ENCODE assay signal across 8 mouse cellular contexts in genomic region chr14:11811142-11811761, GRCm38 (mm10).
A peak's percentile ranks its signal among the peaks of the same experiment; 100 is the strongest.
DNase-seq lines count a peak whose midpoint lies in the region; ATAC-seq and TF ChIP-seq lines count a peak whose summit lies in the region.

No protein-coding gene starts in this region.

- no peaks in the 10 kb centered on the region for H3K27me3 ChIP-seq in cerebellum, adult 2 months (ENCODE audit: control insufficient read depth, insufficient read depth, low read length)
- H3K27me3 ChIP-seq in kidney, postnatal 0 days (ENCODE audit: insufficient read depth, low read length), result no peaks in the 10 kb centered on the region

- 75% methylated on average over 7 of the region's 7 CpGs for WGBS in cerebellum, adult 2 months
- 51% methylated on average over 7 of the region's 7 CpGs for WGBS in kidney, postnatal 0 days

- no peak overlapping the region for H3K4me3 ChIP-seq in cerebellum, adult 2 months (replicated peaks; ENCODE audit: insufficient read depth, low read depth, low read length)
- no peak overlapping the region for H3K4me3 ChIP-seq in kidney, postnatal 0 days (replicated peaks; ENCODE audit: low read depth, low read length)

- no peak for ATAC-seq in kidney, postnatal 0 days (replicated peaks; ENCODE audit: low FRiP score, low read depth)

- peak overlapping the region; percentile 59; the same call in 1 of the 2 replicates for H3K27ac ChIP-seq in cerebellum, adult 2 months (ENCODE audit: insufficient read depth, low read length)
- peak overlapping the region; percentile 50 for H3K27ac ChIP-seq in kidney, postnatal 0 days

- no peak for DNase-seq in cerebellum, adult 2 months
- no peak for DNase-seq in cerebellum, postnatal 36 days
- peak; percentile 4 to 8 for DNase-seq in urinary bladder, adult 18-20 months (ENCODE audit: low spot score in 2 of 2)
- DNase-seq in urinary bladder, adult 2 months (ENCODE audit: low spot score), result no peak
- DNase-seq in kidney, postnatal 0 days (ENCODE audit: low spot score), result peak; percentile 67
- peak; percentile 66 for DNase-seq in skeletal muscle tissue, adult 2 months (ENCODE audit: low read depth, low spot score)
- no peak for DNase-seq in B cell, adult 2 months
- no peak for DNase-seq in layer of hippocampus, adult 8-10 months (ENCODE audit: low spot score in 2 of 2)

- no peak overlapping the region for H3K4me2 ChIP-seq in kidney, postnatal 0 days (ENCODE audit: low read length)

- no peaks in the 10 kb centered on the region for H3K36me3 ChIP-seq in kidney, postnatal 0 days (ENCODE audit: insufficient read depth, low read length)

- peaks cover 3% of the 10 kb centered on the region; the same call in 1 of the 2 replicates for H3K4me1 ChIP-seq in cerebellum, adult 2 months (ENCODE audit: control insufficient read depth, insufficient read depth, low read length)
- H3K4me1 ChIP-seq in kidney, postnatal 0 days (replicated peaks; ENCODE audit: insufficient read depth, low read length), result peaks cover 28% of the 10 kb centered on the region

- no peaks in the 10 kb centered on the region for H3K9me3 ChIP-seq in kidney, postnatal 0 days (replicated peaks; ENCODE audit: low read length)

- H3K9ac ChIP-seq in kidney, postnatal 0 days (ENCODE audit: low read depth, low read length), result no peak overlapping the region

- no peak for TF ChIP-seq POLR2A in cerebellum, adult 2 months (IDR thresholded peaks at IDR 0.05; ENCODE audit: borderline replicate concordance, insufficient read depth, low read length)

- TF ChIP-seq CTCF in cerebellum, adult 2 months (IDR thresholded peaks at IDR 0.05; ENCODE audit: borderline replicate concordance, insufficient read depth, low read depth, low read length), result no peak
- no peak for TF ChIP-seq CTCF in kidney, postnatal 0 days (IDR thresholded peaks at IDR 0.05; ENCODE audit: low read depth)

Comparison
In these comparisons a context has a peak if more than half of its experiments do, and no peak if none do; other contexts are left out.
1. DNase-seq: peak in urinary bladder, adult 18-20 months (2 of 2), kidney, postnatal 0 days (single experiment) and skeletal muscle tissue, adult 2 months (single experiment); none in cerebellum, adult 2 months (0 of 2), cerebellum, postnatal 36 days (0 of 2), urinary bladder, adult 2 months (single experiment), B cell, adult 2 months (0 of 2) and layer of hippocampus, adult 8-10 months (0 of 2).